Mouse (Mus musculus) layer of hippocampus, adult 8-10 months (tissue): ENCODE measurements around the gene Zbtb17. TPM values are rescaled to one million over a fixed set of nuclear protein-coding genes. Genes with fewer than 3 reads are reported as not detected.

Experiments
- DNase-seq, 2 experiments: peaks; one replicate each; pipeline ENCODE4 v3.0.0; 2022; ENCODE audit warnings: low spot score in 2 of 2
- total RNA-seq, 4 experiments: library from RNA; stranded (reverse); gene quantifications; 2 replicates each; pipeline ENCODE4 v1.2.4; 2022

The Zbtb17 gene
- total RNA-seq, 4 experiments from 2014 or later = 27.6 to 35.4 (median 30.4) TPM

GRCm38 (mm10) chr4:141484071-141484470 is 39.6 kb downstream of the Zbtb17 start:
- no peak for DNase-seq

- no peak for DNase-seq
Observed at GRCm38 (mm10) chr4:141487581-141487980, 43.1 kb downstream of the Zbtb17 start.

GRCm38 (mm10) chr4:141488670-141489069 is 44.2 kb downstream of the Zbtb17 start:
- DNase-seq = no peak

- DNase-seq = no peak
Observed at GRCm38 (mm10) chr4:141500637-141501036, 56.2 kb downstream of the Zbtb17 start.

GRCm38 (mm10) chr4:141501058-141501457 is 56.6 kb downstream of the Zbtb17 start:
- DNase-seq = no peak

GRCm38 (mm10) chr4:141502723-141503122 is 58.3 kb downstream of the Zbtb17 start:
- DNase-seq = no peak

GRCm38 (mm10) chr4:141504471-141504870 is 60.0 kb downstream of the Zbtb17 start:
- DNase-seq = no peak

GRCm38 (mm10) chr4:141505810-141506209 is 61.4 kb downstream of the Zbtb17 start:
- DNase-seq = no peak

GRCm38 (mm10) chr4:141506352-141506751 is 61.9 kb downstream of the Zbtb17 start:
- DNase-seq = peak; percentile 81 to 83

GRCm38 (mm10) chr4:141506893-141507292 is 62.4 kb downstream of the Zbtb17 start:
- DNase-seq = no peak

GRCm38 (mm10) chr4:141510457-141510856 is 66.0 kb downstream of the Zbtb17 start:
- no peak for DNase-seq

- DNase-seq = no peak
Observed at GRCm38 (mm10) chr4:141512145-141512544, 67.7 kb downstream of the Zbtb17 start.

- no peak for DNase-seq
Observed at GRCm38 (mm10) chr4:141514179-141514641, 69.8 kb downstream of the Zbtb17 start.

Other genes with a start within 250 kb of the Zbtb17 start
- 1 to 10 TPM; 2.8 to 5.2 (median 3.4) TPM for gene Rsg1, start 230.7 kb upstream of the Zbtb17 start, total RNA-seq
- gene Arhgef19, start 205.2 kb upstream of the Zbtb17 start, total RNA-seq = 10 to 100 TPM; 17.8 to 23.3 (median 21.1) TPM
- gene Epha2, start 143.4 kb upstream of the Zbtb17 start, total RNA-seq = 1 to 10 TPM; 1.3 to 2.7 (median 2.2) TPM
- 1 to 10 TPM; 2.4 to 3.6 (median 2.8) TPM for gene Fam131c, start 76.4 kb upstream of the Zbtb17 start, total RNA-seq
- not detected for gene Clcnka, start 45.9 kb upstream of the Zbtb17 start, total RNA-seq
- gene Clcnkb, start 28.6 kb upstream of the Zbtb17 start, total RNA-seq = not detected
- gene Hspb7, start 23.9 kb upstream of the Zbtb17 start, total RNA-seq = under 1 TPM in 1 of 4 experiments, not detected in 3; 0.33 TPM
- gene Srarp, start 8.5 kb upstream of the Zbtb17 start, total RNA-seq = 1 to 10 TPM; 3.4 to 4.9 (median 3.6) TPM
- 10 to 100 TPM; 59.2 to 67.9 (median 66.9) TPM for gene Spen, start 93.9 kb downstream of the Zbtb17 start, total RNA-seq
- gene Fblim1, start 161.4 kb downstream of the Zbtb17 start, total RNA-seq = 1 to 10 TPM in 2 of 4 experiments, under 1 TPM in 2; 0.39 to 4.4 (median 1.9) TPM
- under 1 TPM; 0.47 to 0.87 (median 0.54) TPM for gene Tmem82, start 174.0 kb downstream of the Zbtb17 start, total RNA-seq
- 1 to 10 TPM; 2.9 to 4.5 (median 3.8) TPM for gene Slc25a34, start 179.2 kb downstream of the Zbtb17 start, total RNA-seq
- gene Plekhm2, start 220.2 kb downstream of the Zbtb17 start, total RNA-seq = 10 to 100 TPM; 89.6 to 98.5 (median 95.2) TPM
- gene Rsc1a1, start 240.9 kb downstream of the Zbtb17 start, total RNA-seq = under 1 TPM in 2 of 4 experiments, not detected in 2; 0.43 to 0.47 TPM